Mouse (Mus musculus) C3H10T1/2 (cell line): Measurements from ENCODE around the gene Olfr954. TPM values are rescaled to one million over a fixed set of nuclear protein-coding genes. Genes with fewer than 3 reads are reported as not detected.

Source experiments
- polyA plus RNA-seq, 2 experiments: library from polyadenylated mRNA; unstranded; fragments of >200 nt; fragmentation: generic; extraction: Trizol; gene quantifications; one replicate each; pipeline ENCODE4 v1.2.1; 2012; ENCODE audit warnings: missing spikeins in 2 of 2

The Olfr954 gene
- polyA plus RNA-seq: not detected

GRCm38 (mm10) chr9:39456401-39456800 is at the start of gene Olfr954:
Gene Olfr954, plus strand, starts transcription at chr9:39456701.

GRCm38 (mm10) chr9:39427048-39427447 is 29.5 kb upstream of the Olfr954 start, which contains the start of gene Olfr952:
Gene Olfr952, minus strand, starts transcription at chr9:39427148.

GRCm38 (mm10) chr9:39471844-39472243 is 15.3 kb downstream of the Olfr954 start, which contains the start of gene Olfr955:
Gene Olfr955, minus strand, starts transcription at chr9:39471944.

GRCm38 (mm10) chr9:39493895-39494294 is 37.4 kb downstream of the Olfr954 start, which contains the start of gene Olfr44:
Gene Olfr44, minus strand, starts transcription at chr9:39493995.

Other genes with a start within 250 kb of the Olfr954 start
- not detected for gene Olfr1537, start 206.7 kb upstream of the Olfr954 start, polyA plus RNA-seq
- gene Olfr945, start 179.9 kb upstream of the Olfr954 start, polyA plus RNA-seq: not detected
- not detected for gene Olfr948, start 130.7 kb upstream of the Olfr954 start, polyA plus RNA-seq
- not detected for gene Olfr951, start 69.3 kb upstream of the Olfr954 start, polyA plus RNA-seq
- gene Olfr952, start 29.6 kb upstream of the Olfr954 start, polyA plus RNA-seq: not detected
- not detected for gene Olfr955, start 15.2 kb downstream of the Olfr954 start, polyA plus RNA-seq
- not detected for gene Olfr44, start 37.3 kb downstream of the Olfr954 start, polyA plus RNA-seq
- not detected for gene Olfr957, start 59.1 kb downstream of the Olfr954 start, polyA plus RNA-seq
- gene Olfr958, start 97.4 kb downstream of the Olfr954 start, polyA plus RNA-seq: not detected
- gene Olfr959, start 118.9 kb downstream of the Olfr954 start, polyA plus RNA-seq: not detected
- not detected for gene AW551984, start 147.7 kb downstream of the Olfr954 start, polyA plus RNA-seq
- gene Olfr148, start 154.0 kb downstream of the Olfr954 start, polyA plus RNA-seq: not detected
- not detected for gene Olfr960, start 164.7 kb downstream of the Olfr954 start, polyA plus RNA-seq
- not detected for gene Olfr961, start 188.4 kb downstream of the Olfr954 start, polyA plus RNA-seq
- not detected for gene Olfr963, start 210.5 kb downstream of the Olfr954 start, polyA plus RNA-seq